Mouse (Mus musculus) gastrocnemius, postnatal 14 days (tissue): ENCODE data around the gene Dlg1. TPM values are rescaled to one million over a fixed set of nuclear protein-coding genes. Genes with fewer than 3 reads are reported as not detected.
"Not testable (repeated sequence)": the region's sequence is repeated elsewhere in the genome, so short reads cannot be mapped to it uniquely, and the experiment has no call there.

ENCODE experiments used
- DNase-seq: peaks from one replicate; pipeline ENCODE4 v3.0.0; 2021; ENCODE audit warnings: mixed read lengths
- intact Hi-C: fragments of 180-260 bp; cut with DNase I; formaldehyde crosslinking; loops from one replicate; pipeline ENCODE4 v1.15.1; 2025; ENCODE audit warnings: low total_unique reads
- total RNA-seq, 2 experiments: library from RNA; stranded (reverse); gene quantifications; 2 replicates each; pipeline ENCODE4 v1.2.3; 2021

Dlg1 gene
- total RNA-seq, 2 experiments from 2014 or later = 26.4 to 30.9 TPM

GRCm38 (mm10) chr16:31705904-31706303 is 42.7 kb downstream of the Dlg1 start:
- intact Hi-C loops = no loop called here
- DNase-seq = no peak

GRCm38 (mm10) chr16:31707326-31707725 is 44.1 kb downstream of the Dlg1 start:
- no peak for DNase-seq
- intact Hi-C loops = no loop called here

GRCm38 (mm10) chr16:31722991-31723390 is 59.7 kb downstream of the Dlg1 start:
- intact Hi-C loops = no loop called here
- DNase-seq = no peak

- intact Hi-C loops = no loop called here
- no peak for DNase-seq
Observed at GRCm38 (mm10) chr16:31724121-31724520, 60.9 kb downstream of the Dlg1 start.

GRCm38 (mm10) chr16:31724818-31725217 is 61.6 kb downstream of the Dlg1 start:
- intact Hi-C loops = no loop called here
- DNase-seq = no peak

GRCm38 (mm10) chr16:31730971-31731370 is 67.7 kb downstream of the Dlg1 start:
- DNase-seq, intact Hi-C loops: not testable (repeated sequence)

- intact Hi-C loops = no loop called here
- DNase-seq = no peak
Observed at GRCm38 (mm10) chr16:31737081-31737480, 73.8 kb downstream of the Dlg1 start.

GRCm38 (mm10) chr16:31737761-31738160 is 74.5 kb downstream of the Dlg1 start:
- no peak for DNase-seq
- intact Hi-C loops = no loop called here

- intact Hi-C loops = no loop called here
- DNase-seq = peak; percentile 18
Observed at GRCm38 (mm10) chr16:31740271-31740670, 77.0 kb downstream of the Dlg1 start.

- intact Hi-C loops = no loop called here
- DNase-seq = no peak
Observed at GRCm38 (mm10) chr16:31740704-31741103, 77.5 kb downstream of the Dlg1 start.

GRCm38 (mm10) chr16:31750526-31750925 is 87.3 kb downstream of the Dlg1 start:
- intact Hi-C loops = no loop called here
- DNase-seq = no peak

- no peak for DNase-seq
- intact Hi-C loops = no loop called here
Observed at GRCm38 (mm10) chr16:31754172-31755025, 91.2 kb downstream of the Dlg1 start.

GRCm38 (mm10) chr16:31755053-31755452 is 91.8 kb downstream of the Dlg1 start:
- DNase-seq = no peak
- intact Hi-C loops = no loop called here

- DNase-seq = no peak
- intact Hi-C loops = no loop called here
Observed at GRCm38 (mm10) chr16:31756436-31756835, 93.2 kb downstream of the Dlg1 start.

GRCm38 (mm10) chr16:31757606-31758005 is 94.4 kb downstream of the Dlg1 start:
- DNase-seq = no peak
- intact Hi-C loops = no loop called here

GRCm38 (mm10) chr16:31759416-31759815 is 96.2 kb downstream of the Dlg1 start:
- no peak for DNase-seq
- intact Hi-C loops = no loop called here

GRCm38 (mm10) chr16:31766298-31766697 is 103.1 kb downstream of the Dlg1 start:
- intact Hi-C loops = no loop called here
- DNase-seq = no peak

GRCm38 (mm10) chr16:31766715-31767114 is 103.5 kb downstream of the Dlg1 start:
- intact Hi-C loops = no loop called here

GRCm38 (mm10) chr16:31775924-31776323 is 112.7 kb downstream of the Dlg1 start:
- intact Hi-C loops = no loop called here

More at GRCm38 (mm10) chr16:31766715-31767114, 103.5 kb downstream of the Dlg1 start:
- DNase-seq = no peak

GRCm38 (mm10) chr16:31781015-31781414 is 117.8 kb downstream of the Dlg1 start:
- intact Hi-C loops = no loop called here
- DNase-seq = no peak

More at GRCm38 (mm10) chr16:31775924-31776323, 112.7 kb downstream of the Dlg1 start:
- DNase-seq = no peak

- intact Hi-C loops = no loop called here
- DNase-seq = no peak
Observed at GRCm38 (mm10) chr16:31790056-31790455, 126.8 kb downstream of the Dlg1 start.
